Mouse (Mus musculus) cortical plate, adult 2 months (tissue): ENCODE results near the gene Cks2. TPM values are rescaled to one million over a fixed set of nuclear protein-coding genes. Genes with fewer than 3 reads are reported as not detected.

Experiments
- H3K27ac ChIP-seq: fragments of 200-500 bp; 2 replicates; pipeline ENCODE4 v1.5.1; 2012; ENCODE audit warnings: low read length, control low read depth, inconsistent platforms; ENCODE audit not compliant: insufficient read depth
- H3K4me1 ChIP-seq: fragments of 200-500 bp; 2 replicates; pipeline ENCODE4 v1.6.1; 2011; ENCODE audit warnings: low read length; ENCODE audit not compliant: control insufficient read depth, insufficient read depth
- H3K4me3 ChIP-seq: fragments of 200-500 bp; 2 replicates; pipeline ENCODE4 v1.5.1; 2011; ENCODE audit warnings: mild to moderate bottlenecking, low read length, control low read depth; ENCODE audit not compliant: insufficient read depth
- CTCF ChIP-seq: fragments of 200-500 bp; IDR thresholded peaks from 2 replicates; pipeline ENCODE4 v1.5.1; 2011; ENCODE audit warnings: mild to moderate bottlenecking, control low read depth, low read length; ENCODE audit not compliant: insufficient read depth; ENCODE audit errors: extremely low read depth
- POLR2A ChIP-seq: fragments of 200-500 bp; IDR thresholded peaks from 2 replicates; pipeline ENCODE4 v1.6.1; 2011; ENCODE audit warnings: mild to moderate bottlenecking, low read length, control low read depth; ENCODE audit not compliant: insufficient read depth; ENCODE audit errors: extremely low read depth
- polyA plus RNA-seq: library from polyadenylated mRNA; depleted of rRNA; stranded (reverse); fragments of >200 nt; gene quantifications from 2 replicates; pipeline ENCODE4 v1.2.3, GENCODE M21; 2012; rRNA removed

Cks2 gene
- polyA plus RNA-seq, 1 experiment = 5.8 TPM

DNA sequence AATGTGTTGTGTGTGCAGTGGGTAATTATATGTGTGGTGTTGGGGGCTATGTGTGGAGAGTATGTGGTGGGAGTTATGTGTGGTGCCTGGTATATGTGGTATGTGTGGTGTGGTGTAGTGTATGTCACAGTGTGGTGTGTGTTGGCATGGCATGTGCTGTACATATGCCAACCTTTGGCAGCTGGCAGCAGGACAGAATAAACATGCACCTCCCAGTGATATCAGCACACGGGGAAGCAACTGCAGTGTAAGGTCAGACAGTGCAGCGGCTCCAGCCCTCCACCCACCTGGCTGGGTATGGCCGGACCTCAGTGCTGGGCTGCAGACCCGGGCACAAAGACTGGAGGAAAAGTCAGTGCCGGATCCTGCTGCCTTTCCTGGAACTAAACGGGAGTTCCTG is 52.4 kb downstream of the Cks2 start:
- TF ChIP-seq CTCF = no peak
- TF ChIP-seq POLR2A = no peak
- no peak overlapping the region for H3K27ac ChIP-seq
- no peaks in the 10 kb centered on the region for H3K4me1 ChIP-seq
- no peak overlapping the region for H3K4me3 ChIP-seq

DNA sequence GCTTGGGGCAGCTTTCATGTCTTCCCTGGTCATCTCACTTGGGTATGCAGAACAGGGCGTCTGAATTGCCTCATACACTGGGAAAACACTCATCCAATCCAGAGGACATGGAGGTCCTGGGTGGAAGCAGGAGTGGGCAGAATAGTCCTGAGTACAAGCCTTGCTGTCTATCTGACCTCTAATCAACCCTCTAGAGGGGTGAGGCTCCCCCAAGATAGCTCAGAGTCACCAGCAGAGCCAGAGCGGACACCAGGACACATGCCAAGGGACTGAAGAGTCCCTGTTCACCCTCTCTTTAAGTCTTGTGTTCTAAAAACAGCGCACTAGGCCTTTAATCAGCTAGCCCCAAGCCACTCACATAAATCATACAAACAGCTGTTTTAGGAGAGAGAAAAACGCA is 52.9 kb downstream of the Cks2 start:
- H3K4me3 ChIP-seq = no peak overlapping the region
- no peak overlapping the region for H3K27ac ChIP-seq
- no peak for TF ChIP-seq POLR2A
- no peak for TF ChIP-seq CTCF
- no peaks in the 10 kb centered on the region for H3K4me1 ChIP-seq

DNA sequence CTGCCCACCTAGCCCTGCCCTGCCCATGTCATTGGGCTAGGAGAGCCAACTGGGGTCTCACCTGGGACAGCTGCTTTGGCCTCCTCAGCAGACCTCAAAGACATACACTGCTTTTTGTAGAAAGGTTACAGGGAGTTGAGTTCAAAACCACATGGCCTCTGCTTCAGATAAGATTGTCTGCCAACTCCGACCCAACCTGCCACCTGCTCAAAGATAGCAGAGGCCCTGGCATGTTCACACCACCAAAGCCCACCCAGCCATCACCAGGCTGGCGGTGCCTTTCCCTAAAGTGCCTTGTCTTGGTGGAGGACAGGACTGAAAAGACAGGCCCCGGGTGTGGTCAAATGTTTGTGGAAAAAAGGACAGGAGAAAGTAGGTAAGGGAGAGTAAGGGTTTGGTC is 53.3 kb downstream of the Cks2 start:
- Histone ChIP-seq H3K4me1 (no peaks in the 10 kb centered on the region), H3K4me3 (no peak overlapping the region), H3K27ac (no peak overlapping the region)
- TF ChIP-seq CTCF (no peak), POLR2A (no peak)

Other genes with a start within 250 kb of the Cks2 start
- gene S1pr3, start 236.6 kb upstream of the Cks2 start, polyA plus RNA-seq = 6.7 and 6.9 TPM in 2 replicates
- gene Shc3, start 75.8 kb upstream of the Cks2 start, polyA plus RNA-seq = 80.3 and 82.8 TPM in 2 replicates
- gene Secisbp2, start 6.5 kb downstream of the Cks2 start, polyA plus RNA-seq = 23.3 and 24.5 TPM in 2 replicates
- 88.7 and 99.9 TPM in 2 replicates for gene Sema4d, start 148.5 kb downstream of the Cks2 start, polyA plus RNA-seq
- 38.0 and 41.9 TPM in 2 replicates for gene Gadd45g, start 201.4 kb downstream of the Cks2 start, polyA plus RNA-seq